Mouse (Mus musculus): ENCODE measurements at regions not wholly inside any gene's neighbourhood (a gene's known extent, or its start where the extent isn't known, plus 50 kb on each side); places are given as distances from the start of the nearest gene placed in this dataset.
"Not testable (repeated sequence)": the region's sequence is repeated elsewhere in the genome, so short reads cannot be mapped to it uniquely, and the experiment has no call there.

- no peak for DNase-seq (ENCODE audit: low spot score)
Observed at GRCm38 (mm10) chr17:42956588-42956987, 59.8 kb upstream of the Tnfrsf21 start.

- DNase-seq (ENCODE audit: low spot score): peak; percentile 43
Observed at GRCm38 (mm10) chr17:42954722-42955121, 61.6 kb upstream of the Tnfrsf21 start.

- DNase-seq (ENCODE audit: low spot score): no peak
Observed at GRCm38 (mm10) chr17:42944453-42944852, 68.0 kb upstream of the Cd2ap start.

- peak; percentile 78 for DNase-seq (ENCODE audit: low spot score)
Observed at GRCm38 (mm10) chr17:42943272-42943696, 66.8 kb upstream of the Cd2ap start.

GRCm38 (mm10) chr17:42939476-42939875 is 63.0 kb upstream of the Cd2ap start:
- peak; percentile 52 for DNase-seq (ENCODE audit: low spot score)

- no peak for DNase-seq (ENCODE audit: low spot score)
Observed at GRCm38 (mm10) chr17:42938579-42938978, 62.1 kb upstream of the Cd2ap start.

GRCm38 (mm10) chr17:42937480-42937879 is 61.0 kb upstream of the Cd2ap start:
- not testable (repeated sequence) for DNase-seq (ENCODE audit: low spot score)

GRCm38 (mm10) chr17:42934068-42934467 is 57.6 kb upstream of the Cd2ap start:
- no peak for DNase-seq (ENCODE audit: low spot score)

GRCm38 (mm10) chr17:42933335-42934004 is 57.0 kb upstream of the Cd2ap start:
- no peak for DNase-seq (ENCODE audit: low spot score)

GRCm38 (mm10) chr17:42927320-42927719 is 50.9 kb upstream of the Cd2ap start:
- DNase-seq (ENCODE audit: low spot score): no peak
